ENCODE assay signal across 8 mouse cellular contexts in the genomic region with DNA sequence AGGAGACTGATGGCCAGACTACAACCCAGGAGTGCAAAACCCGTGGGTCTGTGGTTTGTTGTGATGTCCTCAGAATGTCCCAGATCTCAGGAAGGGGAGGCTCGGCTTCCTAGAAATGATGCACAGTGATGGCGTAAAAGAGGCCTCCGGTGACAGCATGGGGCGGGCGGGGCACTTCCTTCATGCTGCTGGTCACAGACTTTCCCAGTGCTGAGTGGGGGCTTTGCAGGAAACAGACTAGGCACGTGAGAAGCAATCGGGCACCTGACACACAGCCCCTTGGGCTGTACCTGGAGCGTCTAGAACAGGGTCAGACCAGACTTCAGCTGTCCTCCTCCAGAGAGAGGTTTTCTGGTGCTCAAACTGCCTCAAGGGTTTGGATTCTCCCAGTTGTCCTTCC. TPM values are rescaled to one million over a fixed set of nuclear protein-coding genes. Genes with fewer than 3 reads are reported as not detected.
DNase-seq lines count a peak whose midpoint lies in the region; ATAC-seq and TF ChIP-seq lines count a peak whose summit lies in the region.

No protein-coding gene starts in this region.

- no peak overlapping the region for H3K9ac ChIP-seq in kidney, embryonic 16.5 days (replicated peaks; ENCODE audit: low read length)
- no peak overlapping the region for H3K9ac ChIP-seq in intestine, embryonic 16.5 days (ENCODE audit: low read depth, low read length)

- no peaks in the 10 kb centered on the region for H3K27me3 ChIP-seq in kidney, embryonic 16.5 days (ENCODE audit: insufficient read depth, low read length)
- no peaks in the 10 kb centered on the region for H3K27me3 ChIP-seq in intestine, embryonic 16.5 days (replicated peaks; ENCODE audit: control insufficient read depth, insufficient read depth, low read length)

- H3K4me2 ChIP-seq in kidney, embryonic 16.5 days (replicated peaks; ENCODE audit: low read depth, low read length): no peak overlapping the region
- H3K4me2 ChIP-seq in intestine, embryonic 16.5 days (ENCODE audit: low read depth, low read length): no peak overlapping the region

- no peak overlapping the region for H3K27ac ChIP-seq in kidney, embryonic 16.5 days (ENCODE audit: low read length)
- H3K27ac ChIP-seq in bone marrow, adult 2 months (ENCODE audit: control insufficient read depth, insufficient read depth, low read depth, low read length, poor library complexity): peak overlapping the region; percentile 83
- no peak overlapping the region for H3K27ac ChIP-seq in intestine, embryonic 16.5 days (ENCODE audit: low read length)

- no peak overlapping the region for H3K4me3 ChIP-seq in kidney, embryonic 16.5 days (ENCODE audit: low read length)
- H3K4me3 ChIP-seq in bone marrow, adult 2 months (replicated peaks; ENCODE audit: control insufficient read depth, low read depth, low read length): no peak overlapping the region
- H3K4me3 ChIP-seq in intestine, embryonic 16.5 days (ENCODE audit: low read length): no peak overlapping the region

- DNase-seq in kidney, adult 9 months: peak; percentile 24
- DNase-seq in naive thymus-derived CD4-positive, alpha-beta T cell, adult 2 months (ENCODE audit: low read depth): peak; percentile 77
- no peak for DNase-seq in layer of hippocampus, postnatal 36 days
- DNase-seq in cerebellum, adult 11-12 months: no peak

- no peaks in the 10 kb centered on the region; the same call in 1 of the 2 replicates for H3K4me1 ChIP-seq in kidney, embryonic 16.5 days (ENCODE audit: insufficient read depth, low read length)
- peaks cover 1% of the 10 kb centered on the region; the same call in 1 of the 2 replicates for H3K4me1 ChIP-seq in bone marrow, adult 2 months (ENCODE audit: control insufficient read depth, insufficient read depth, low read length)
- H3K4me1 ChIP-seq in intestine, embryonic 16.5 days (ENCODE audit: control insufficient read depth, insufficient read depth, low read length): peaks cover 17% of the 10 kb centered on the region

- no peak for ATAC-seq in kidney, embryonic 16.5 days (ENCODE audit: low FRiP score, low TSS enrichment)
- ATAC-seq in intestine, embryonic 16.5 days: peak; percentile 23; the same call in 1 of the 2 replicates
- ATAC-seq in frontal cortex, adult (ENCODE audit: low TSS enrichment): no peak

- 48% methylated on average over 9 of the region's 9 CpGs for WGBS in kidney, embryonic 16.5 days
- 11% methylated on average over 9 of the region's 9 CpGs for WGBS in bone marrow, adult 2 months
- 51% methylated on average over 9 of the region's 9 CpGs for WGBS in intestine, embryonic 16.5 days

- no peak for TF ChIP-seq POLR2A in bone marrow, adult 2 months (IDR thresholded peaks at IDR 0.05; ENCODE audit: borderline replicate concordance, control insufficient read depth, low read depth, low read length)

- TF ChIP-seq CTCF in bone marrow, adult 2 months (IDR thresholded peaks at IDR 0.05; ENCODE audit: control insufficient read depth, insufficient read depth, low read length): no peak

- H3K36me3 ChIP-seq in kidney, embryonic 16.5 days (ENCODE audit: insufficient read depth, low read length): 0 out of 2 replicates have a peak, but pooled peaks cover 4% of the 10 kb centered on the region
- H3K36me3 ChIP-seq in intestine, embryonic 16.5 days (ENCODE audit: control insufficient read depth, insufficient read depth, low read length): no peaks in the 10 kb centered on the region

- no peaks in the 10 kb centered on the region for H3K9me3 ChIP-seq in kidney, embryonic 16.5 days (ENCODE audit: low read length)
- no peaks in the 10 kb centered on the region for H3K9me3 ChIP-seq in intestine, embryonic 16.5 days (ENCODE audit: control insufficient read depth, low read length)

RNA-seq across cellular contexts. Expression of a gene that starts 44.7 kb away (rescaled TPM):
- 195 and 234 TPM in 2 replicates for polyA plus RNA-seq in kidney, embryonic 16.5 days (2015; fragmentation: Nextera tagmentation; extraction: Ambion mirVana)
- polyA plus RNA-seq in bone marrow, adult 2 months (2011; ENCODE audit: insufficient read depth, insufficient read length, low replicate concordance, missing spikeins): 52.9 and 86.3 TPM in 2 replicates
- polyA plus RNA-seq in intestine, embryonic 16.5 days (2015; fragmentation: Nextera tagmentation; extraction: Ambion mirVana): 173 and 183 TPM in 2 replicates
- 100 to 1,000 TPM; 177 to 186 TPM for total RNA-seq in layer of hippocampus, postnatal 36 days (2021)

RNA-seq across cellular contexts. Expression of a gene that starts 57.1 kb away (rescaled TPM):
- 0.89 and 0.99 TPM in 2 replicates for polyA plus RNA-seq in kidney, embryonic 16.5 days (2015; fragmentation: Nextera tagmentation; extraction: Ambion mirVana)
- polyA plus RNA-seq in bone marrow, adult 2 months (2011; ENCODE audit: insufficient read depth, insufficient read length, low replicate concordance, missing spikeins): 7.6 and 19.6 TPM in 2 replicates
- polyA plus RNA-seq in intestine, embryonic 16.5 days (2015; fragmentation: Nextera tagmentation; extraction: Ambion mirVana): 0.73 and 1.1 TPM in 2 replicates
- 1 to 10 TPM in 1 of 2 experiments, under 1 TPM in 1; 0.88 to 1.7 TPM for total RNA-seq in layer of hippocampus, postnatal 36 days (2021)

Comparison
In these comparisons a context has a peak if more than half of its experiments do, and no peak if none do; other contexts are left out.
1. DNase-seq: peak in kidney, adult 9 months (single experiment) and naive thymus-derived CD4-positive, alpha-beta T cell, adult 2 months (single experiment); none in layer of hippocampus, postnatal 36 days (0 of 2) and cerebellum, adult 11-12 months (single experiment).